Mouse (Mus musculus) liver (tissue): Measurements from ENCODE around the gene Gm5134.
A peak's percentile ranks its signal among the peaks of the same experiment; 100 is the strongest.
"Not testable (repeated sequence)": the region's sequence is repeated elsewhere in the genome, so short reads cannot be mapped to it uniquely, and the experiment has no call there.

Source experiments
- DNase-seq: peaks from one replicate; pipeline ENCODE4 v3.0.0-alpha.2; 2020; ENCODE audit warnings: mixed read lengths

The Gm5134 gene

DNA sequence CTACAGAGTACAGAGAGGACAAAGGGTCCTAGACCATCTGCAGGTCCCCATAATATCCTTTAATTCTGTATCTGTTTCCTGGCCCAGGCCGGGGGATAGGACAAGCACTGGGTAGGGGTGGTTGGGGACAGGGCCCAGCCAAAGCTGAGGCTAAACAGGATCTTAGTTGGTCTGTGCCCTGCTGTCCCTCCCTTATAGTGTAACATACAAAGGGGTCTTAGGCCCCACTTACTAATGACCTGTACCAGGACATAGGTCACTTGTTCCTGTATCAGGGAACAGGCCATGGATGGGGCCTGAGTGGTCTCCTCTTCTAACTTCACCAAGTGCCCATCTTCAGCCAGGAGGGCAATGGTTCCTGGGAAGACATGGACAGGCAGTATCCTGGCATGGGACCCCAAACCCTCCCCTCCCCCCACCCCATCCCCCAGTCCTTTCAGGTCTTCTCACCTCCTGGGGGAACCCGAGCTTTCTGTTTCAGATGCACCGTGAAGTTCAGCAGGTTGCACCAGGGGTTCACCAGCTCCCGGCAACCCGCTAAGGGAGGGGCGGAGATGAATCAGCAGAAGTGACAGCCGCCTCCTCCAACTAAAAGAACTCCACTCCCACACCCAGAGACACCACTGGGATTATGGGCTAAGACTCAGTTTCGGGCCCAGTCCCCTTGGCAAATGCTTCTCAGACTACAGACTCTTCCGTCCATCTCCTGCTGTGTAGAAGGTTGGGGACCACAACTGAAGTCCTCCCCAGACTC lies 14.7 kb upstream of the Gm5134 start:
- DNase-seq = peak; percentile 90

DNA sequence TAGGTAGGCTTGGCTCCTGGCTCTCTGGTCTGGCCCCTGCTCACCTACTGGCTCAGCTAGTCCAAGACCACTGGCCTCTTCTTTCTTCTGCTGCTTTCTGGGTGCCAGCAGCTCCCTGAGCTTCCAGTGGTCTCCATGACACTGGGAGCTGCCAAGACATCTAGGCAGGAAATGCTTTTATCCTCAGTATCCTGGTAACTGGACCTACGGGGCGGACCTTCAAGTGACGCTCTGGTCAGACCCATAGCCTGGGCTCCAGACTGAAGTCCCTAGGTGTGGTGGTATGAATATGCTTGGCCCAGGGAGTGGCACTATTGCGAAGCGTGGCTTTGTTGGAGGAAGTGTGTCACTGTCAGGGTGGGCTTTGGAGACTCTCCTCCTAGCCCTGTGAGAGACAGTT lies 13.8 kb upstream of the Gm5134 start, which contains the start of gene Gm867:
Gene Gm867, minus strand, starts transcription at position 153 of the 400 bp plus-strand sequence.
- DNase-seq = no peak

DNA sequence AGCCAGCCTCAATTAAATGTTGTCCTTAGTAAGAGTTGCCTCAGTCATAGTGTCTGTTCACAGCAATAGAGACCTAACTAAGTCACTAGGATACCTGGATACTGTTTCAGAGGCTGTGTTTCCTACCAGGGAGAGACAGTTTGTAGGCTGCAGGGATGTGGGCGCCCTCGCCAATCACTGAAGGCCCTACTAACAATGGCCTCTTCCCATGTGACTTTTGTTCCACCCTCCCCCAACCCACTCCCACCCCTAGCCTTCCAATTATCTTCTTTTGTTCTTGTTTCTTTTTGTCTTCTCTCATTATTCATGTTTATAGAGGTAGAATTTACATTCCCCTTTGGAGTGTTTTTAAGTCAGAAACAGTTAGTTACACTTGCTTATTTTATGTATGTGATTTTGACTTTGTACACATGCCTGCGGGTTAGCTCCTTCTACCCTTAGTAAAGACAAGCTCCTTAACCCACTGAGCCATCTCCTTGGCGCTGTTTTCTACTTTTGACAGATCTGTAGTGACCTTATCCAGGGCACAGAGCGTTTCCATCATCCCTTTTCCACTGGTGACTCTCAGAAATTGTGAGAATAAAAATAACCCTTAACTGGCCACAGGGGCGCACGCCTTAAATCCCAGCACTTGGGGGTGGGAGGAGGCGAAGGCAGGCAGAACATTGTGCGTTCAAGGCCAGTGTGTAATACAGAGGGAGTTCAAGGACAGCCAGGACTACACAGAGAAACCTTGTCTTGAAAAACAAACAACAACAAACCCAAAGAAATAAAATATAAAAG lies 13.1 kb upstream of the Gm5134 start:
- no peak for DNase-seq

DNA sequence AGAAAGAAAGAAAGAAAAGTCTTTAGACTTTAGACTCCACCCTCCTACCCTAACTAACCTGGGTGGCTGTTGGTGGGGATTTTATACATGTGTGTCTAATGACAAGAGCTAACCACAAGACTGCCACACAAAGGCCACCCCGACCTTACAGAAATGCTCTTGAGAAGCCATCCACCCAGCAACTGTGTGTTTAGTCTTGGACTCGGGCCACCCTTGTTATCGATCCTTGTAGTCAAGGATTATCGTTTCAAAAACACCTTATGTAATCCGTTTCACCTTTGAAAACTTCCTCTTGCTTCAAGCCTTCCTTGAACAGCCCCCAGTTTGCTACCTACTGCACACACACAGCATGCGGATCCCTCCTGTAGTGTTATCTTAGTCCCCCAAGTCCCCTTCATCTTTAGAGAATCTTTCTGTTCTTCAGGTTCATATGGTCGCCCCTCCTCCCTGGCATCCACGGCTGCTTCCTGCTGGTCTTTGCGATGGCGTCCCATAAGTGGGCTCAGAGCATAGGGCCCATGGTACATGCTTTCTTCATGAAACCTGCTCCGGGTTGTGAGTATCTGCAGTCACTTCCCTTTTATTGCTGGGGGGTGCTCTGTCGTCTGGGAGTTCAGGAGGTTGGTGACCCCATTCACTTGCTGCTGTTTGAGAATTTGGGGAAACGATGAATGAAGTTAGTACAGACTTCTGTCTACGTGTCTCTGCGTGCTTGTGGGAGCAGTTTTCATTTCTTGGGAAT lies 11.4 kb upstream of the Gm5134 start, which contains the start of gene Vpreb3:
Gene Vpreb3, plus strand, starts transcription at position 322 of the 742 bp plus-strand sequence.
- DNase-seq = no peak

DNA sequence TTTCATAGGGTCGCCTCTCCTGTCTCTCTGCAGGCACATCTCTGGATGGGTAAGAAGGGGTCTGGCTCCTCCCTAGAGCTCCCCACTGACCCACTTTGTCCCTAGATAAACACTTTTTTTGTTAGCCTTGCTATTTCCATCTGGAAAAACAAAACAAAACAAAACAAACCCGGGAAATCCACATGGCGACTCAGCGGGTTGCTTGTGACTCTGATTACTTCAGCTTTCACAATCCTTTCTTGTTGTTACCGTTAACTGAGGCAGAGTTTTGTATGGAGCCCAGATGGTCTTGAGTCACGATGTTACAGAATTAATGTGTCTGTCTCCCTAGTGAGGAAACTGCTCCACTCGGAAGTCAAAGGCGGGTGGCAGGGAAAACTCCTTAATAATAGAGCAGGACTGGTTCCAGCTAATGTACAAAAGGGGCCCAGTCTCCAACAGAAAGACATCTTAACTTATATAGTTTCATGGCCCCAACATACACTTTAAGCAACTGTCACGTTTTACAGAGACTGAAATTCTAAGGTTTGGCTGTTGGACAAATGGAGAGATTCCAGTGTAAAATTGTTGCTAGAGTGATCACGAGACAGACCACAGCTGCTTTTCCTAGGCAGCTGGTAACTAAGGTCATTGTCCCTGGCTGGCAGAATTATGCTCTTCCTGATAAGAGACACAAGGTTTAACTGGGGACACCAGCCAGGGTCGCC lies 10.1 kb upstream of the Gm5134 start:
- no peak for DNase-seq

DNA sequence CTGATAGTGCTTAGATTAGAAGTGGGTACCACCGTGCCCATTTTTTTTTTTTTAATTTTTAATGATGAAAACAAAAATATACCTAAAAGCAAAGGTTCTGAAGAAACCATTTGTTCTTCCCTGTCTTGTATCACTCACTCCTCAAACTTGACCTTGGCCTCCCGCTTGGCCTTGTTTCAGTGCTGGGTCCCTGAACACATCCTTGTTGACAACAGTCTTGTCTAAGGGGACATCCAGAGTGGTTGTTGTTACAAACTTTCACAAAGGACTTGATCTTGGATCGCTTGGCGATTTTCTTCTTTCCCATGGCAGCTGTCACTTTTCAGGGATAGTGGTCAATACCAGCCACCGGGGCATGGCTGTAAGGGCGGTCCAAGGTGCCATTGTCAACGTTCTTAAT lies 9.1 kb upstream of the Gm5134 start:
- no peak for DNase-seq

DNA sequence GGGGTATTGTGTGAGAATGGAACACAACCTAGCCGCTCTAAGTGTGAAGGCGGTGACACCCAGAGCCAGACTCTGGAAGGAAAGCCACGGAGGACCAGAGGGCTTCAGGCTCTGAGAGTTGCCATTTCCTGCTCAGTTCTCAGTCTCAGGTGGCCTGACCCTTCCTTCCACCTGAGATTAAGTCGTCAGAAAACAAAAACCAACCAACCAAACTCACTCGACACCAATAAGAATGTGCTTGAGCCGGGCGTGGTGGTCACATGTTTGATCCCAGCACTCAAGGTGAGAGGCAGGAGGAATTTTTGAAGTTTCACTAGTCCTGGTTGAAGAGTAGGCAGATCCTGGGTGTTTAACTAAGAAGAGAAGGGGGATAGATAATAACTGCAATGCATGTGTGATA lies 8.4 kb upstream of the Gm5134 start:
- no peak for DNase-seq

DNA sequence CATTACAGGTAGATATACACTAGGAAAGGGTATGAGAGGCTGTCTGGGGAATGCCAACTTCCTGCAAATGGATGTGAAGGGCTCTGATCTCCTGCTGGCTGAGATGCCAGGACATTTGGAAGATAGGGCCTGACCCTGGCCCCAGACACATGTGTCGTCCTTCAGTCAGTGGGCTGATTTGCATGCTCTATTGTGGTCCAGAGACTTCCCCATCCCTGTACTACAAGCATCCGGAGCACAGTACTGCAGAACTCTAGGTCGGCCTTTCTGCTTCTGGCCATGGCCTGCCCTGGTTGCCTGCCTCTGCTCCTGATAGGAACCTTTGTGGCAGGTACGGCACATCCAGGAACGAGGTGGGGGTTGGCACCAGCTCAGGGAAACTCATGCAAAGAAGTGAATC lies 6.2 kb upstream of the Gm5134 start:
- DNase-seq = no peak

DNA sequence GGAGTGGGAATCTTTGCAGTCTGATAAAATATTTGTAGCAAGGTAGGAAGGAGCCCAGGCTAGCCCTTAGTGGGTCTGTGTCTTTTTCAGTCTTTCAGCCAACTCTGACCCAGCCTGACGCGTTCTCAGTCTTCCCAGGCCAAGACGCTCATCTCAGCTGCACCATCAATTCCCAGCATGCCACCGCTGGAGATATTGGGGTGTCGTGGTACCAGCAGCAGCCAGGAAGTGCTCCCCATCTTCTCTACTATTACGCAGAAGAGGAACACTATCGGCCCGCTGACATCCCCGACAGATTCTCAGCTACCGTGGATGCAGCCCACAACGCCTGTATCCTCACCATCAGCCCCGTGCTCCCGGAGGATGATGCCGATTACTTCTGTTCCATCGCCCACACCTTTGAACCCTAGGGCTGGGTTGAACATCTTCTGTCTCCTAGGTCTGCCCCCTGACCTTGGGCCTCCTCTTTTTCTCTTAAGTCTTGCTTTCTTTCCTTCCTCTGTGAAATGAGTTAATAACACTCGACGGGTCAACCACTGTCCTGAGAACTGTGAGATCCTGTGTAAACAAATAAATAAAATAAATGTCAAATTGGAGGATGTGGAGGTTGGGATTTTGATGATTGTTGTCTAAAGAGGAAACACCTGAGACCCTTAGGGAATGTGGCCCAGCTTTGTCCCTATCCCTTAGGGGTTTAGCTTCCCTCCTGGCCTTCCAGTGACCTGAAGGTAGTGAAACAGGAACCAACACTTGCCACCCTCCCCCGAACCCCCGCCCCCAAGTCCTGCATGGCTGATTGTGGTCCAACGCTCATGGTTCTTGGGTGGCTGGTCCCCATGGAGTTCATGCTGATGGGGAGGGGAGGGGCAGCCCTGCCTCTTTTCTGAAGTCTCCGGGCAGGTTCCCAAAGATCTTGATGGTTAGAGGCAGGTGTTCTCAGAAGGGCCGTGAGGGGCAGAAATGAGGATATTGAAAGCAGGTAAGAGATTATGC lies 5.0 kb upstream of the Gm5134 start:
- no peak for DNase-seq

DNA sequence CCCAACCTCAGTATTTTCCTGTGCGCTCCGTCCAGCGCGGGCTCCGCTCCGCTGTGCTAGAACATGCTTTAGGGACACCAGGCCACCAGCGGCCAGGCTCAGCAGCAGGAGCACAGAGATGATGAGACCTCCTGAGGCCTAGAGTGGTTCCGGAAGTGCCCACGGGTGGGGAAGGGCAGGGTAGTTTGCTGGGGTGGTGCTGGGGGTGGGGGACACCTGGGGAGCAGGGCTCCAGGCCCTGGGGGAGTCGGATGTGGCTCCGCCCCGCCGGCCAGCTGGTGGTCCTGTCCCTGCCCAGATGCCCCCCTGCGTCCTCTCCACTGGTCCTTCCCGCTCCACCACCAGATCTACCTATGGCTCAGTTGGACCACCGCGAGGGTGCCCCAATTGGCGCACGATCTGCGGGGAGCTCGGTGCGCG lies 3.5 kb upstream of the Gm5134 start:
- peak; percentile 45 for DNase-seq

DNA sequence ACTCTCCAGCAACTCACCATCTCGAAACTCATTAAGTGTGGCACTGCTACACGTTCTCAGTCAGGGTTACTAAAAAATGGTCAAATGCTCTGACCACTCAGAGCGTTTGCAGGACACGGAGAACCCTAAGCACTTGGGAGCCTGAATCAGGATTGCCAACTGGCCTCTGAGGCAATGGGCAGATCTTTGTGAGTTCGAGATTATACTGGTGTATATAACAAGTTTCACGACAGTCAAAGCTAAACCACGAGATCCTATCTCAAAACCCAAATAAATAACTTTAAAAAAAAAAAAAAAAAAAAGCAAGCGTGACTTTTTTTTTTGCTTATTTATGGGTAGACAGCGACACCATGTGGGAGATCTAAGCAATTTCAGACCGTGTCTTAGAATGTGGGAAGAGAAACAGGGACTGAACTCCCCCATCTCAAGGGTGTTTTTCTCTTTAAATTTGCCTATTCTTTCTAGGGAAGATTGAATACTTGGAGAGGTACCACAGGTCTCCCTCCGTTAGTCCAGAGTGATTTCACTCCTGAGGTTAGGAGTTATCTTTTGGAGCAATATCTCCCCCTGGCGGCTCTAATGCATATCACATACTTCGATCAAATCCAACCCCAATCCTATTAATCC lies 2.8 kb upstream of the Gm5134 start:
- peak; percentile 63 for DNase-seq

DNA sequence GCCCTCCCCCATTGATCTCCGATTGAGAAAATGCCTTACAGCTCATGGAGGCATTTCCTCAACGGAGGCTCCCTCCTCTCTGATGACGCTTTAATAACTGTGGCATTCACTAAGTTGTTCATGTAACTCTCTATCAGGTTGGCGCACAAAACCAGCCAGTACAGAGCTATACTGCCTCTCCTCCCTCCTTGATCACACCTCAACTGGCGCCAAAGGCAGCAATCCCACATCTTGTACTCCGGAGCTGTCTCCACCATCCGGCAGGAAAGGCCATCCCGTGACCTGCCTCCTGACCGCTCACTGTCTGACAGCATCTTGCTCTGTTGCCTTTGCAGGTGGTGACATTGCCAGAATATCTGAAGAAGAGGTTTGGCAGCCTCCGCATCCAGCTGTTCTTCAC lies 19.5 kb downstream of the Gm5134 start:
- no peak for DNase-seq

DNA sequence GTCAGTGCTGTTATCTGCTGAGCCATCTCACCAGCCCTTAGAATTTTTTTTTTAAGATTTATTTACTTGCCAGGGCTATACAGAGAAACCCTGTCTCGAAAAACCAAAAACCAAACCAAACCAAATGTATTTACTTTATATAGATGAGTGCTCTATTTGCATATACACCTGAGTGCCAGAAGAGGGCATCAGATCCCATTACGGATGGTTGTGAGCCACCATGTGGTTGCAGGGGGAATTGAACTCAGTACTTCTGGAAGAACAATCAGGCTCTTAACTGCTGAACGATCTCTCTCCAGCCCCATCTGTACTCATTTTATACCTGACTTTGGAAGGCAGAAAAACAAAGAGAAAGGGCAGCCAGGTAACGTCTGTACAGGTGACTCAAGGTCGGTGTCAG lies 20.9 kb downstream of the Gm5134 start:
- no peak for DNase-seq

DNA sequence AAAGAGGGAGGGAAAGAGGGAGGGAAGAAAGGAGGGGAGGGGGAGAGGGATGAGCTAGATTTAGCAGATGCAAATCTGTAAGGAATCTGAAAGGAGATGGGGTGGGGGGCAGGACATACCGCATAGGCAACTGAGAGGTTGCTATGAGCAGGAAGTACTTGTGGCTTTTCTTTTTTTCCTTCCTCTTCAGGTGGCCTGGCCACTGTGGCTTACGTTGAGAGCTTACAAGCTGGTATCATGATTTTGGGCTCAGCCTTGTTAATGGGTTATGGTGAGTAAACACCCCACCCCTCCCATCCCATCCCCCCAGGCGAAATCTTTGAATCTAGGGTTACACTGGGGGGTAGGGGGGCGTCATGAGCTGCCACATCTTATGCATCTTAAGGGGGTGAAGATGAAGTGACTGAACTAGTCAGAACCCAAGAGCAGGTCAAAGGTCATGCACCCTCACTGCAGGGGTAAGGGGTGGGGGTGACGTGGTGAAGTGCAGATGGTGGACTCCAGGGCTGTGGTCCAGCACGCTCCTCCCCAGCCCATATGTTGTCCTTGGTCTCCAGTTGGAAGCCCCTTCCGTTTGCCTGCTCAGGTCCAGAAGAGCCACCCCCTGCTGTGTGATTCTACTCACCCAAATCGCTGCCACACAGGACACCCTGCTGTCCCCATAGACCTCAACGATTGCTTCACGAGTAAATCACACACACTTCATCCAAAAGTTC lies 24.0 kb downstream of the Gm5134 start:
- DNase-seq = no peak

DNA sequence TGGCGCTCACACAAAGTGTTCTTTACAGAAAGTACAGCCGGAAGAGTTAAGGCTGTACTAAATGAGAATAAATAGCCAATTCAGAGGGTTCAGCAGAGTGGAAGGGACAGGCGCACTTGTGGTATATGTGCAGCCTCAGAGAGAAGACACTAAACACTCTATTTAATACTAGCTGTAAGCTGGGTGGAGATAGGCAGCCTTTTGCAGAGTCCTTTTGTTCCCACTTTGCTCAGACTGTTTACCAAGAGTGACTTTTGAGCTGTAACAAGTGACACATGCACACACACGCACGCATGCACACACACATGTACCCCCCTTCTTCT lies 24.5 kb downstream of the Gm5134 start:
- no peak for DNase-seq

DNA sequence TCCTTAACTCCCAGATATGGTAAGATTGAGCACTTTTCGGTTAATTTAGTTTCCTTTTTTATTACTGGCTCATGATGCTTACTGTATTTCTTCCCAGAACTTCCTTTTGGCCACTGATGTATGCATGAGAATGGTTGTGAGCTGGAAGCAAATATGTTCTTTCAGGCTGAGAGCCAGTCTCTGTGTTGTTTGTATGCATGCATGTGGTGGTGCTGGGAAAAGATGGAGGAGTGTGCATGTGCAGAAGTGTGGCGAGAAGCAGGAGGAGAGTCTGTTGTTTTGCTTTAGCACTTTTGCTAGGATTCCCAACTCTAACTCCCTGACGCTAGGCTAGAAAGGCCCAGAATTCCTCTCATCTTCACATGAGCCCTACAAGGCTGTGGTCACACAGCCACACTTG lies 25.1 kb downstream of the Gm5134 start:
- no peak for DNase-seq

DNA sequence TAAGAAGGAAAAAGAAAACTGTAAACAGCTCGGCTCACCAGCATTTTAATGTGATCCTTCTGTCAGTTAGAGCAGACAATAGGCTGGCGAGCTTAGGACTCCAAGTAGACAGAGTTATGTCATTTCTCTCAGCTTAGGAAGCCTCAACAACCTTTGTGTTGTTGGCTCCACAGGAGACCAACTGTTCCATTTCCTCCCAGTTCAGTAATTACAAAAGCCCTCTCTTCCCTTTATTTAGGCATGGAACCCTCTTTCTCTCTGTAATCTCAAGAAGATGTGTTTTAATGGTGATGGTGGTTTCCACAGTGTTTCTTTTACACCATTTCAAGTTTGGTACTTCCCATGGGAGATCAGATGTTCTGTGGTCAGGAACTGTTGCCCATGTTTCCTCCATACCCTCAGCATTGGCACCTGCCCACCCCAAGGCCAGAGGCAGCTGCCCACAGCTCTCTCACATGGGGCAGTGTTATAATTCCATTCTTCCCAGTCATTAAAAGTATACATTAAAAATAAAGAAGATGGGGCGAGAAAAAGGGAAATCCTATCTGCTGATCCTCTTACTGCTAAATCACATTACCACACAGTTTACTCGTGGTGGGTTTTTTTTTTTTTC lies 36.2 kb downstream of the Gm5134 start:
- no peak for DNase-seq

DNA sequence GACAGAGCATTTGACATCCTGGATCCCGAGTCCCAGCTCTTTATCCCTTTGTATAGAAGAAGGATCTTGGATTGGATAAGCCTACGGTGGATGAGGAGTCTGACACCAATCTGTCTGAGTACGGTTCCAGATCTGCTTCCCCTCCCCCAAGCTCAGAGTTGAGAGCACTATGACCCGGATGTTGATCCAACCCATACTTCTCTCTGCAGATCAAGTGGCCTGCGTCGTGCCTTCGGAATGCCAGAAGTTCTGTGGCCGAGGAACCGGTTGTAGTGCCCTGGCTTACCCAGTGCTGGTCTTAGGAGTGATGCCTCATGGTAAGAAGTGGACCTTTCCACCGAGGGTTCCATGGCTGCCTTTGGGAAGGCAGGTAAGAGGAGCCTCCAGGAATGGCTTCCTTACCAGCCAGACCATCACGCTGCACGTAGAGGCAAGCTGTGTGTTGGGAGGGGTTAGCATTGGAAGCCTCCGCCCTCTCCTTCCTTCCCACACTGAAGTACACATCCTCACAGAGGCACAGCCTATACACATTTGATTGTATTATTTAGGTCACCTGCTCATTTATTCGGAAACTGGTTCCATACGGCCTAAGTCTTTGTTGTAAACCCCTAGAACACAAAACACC lies 39.4 kb downstream of the Gm5134 start:
- no peak for DNase-seq

DNA sequence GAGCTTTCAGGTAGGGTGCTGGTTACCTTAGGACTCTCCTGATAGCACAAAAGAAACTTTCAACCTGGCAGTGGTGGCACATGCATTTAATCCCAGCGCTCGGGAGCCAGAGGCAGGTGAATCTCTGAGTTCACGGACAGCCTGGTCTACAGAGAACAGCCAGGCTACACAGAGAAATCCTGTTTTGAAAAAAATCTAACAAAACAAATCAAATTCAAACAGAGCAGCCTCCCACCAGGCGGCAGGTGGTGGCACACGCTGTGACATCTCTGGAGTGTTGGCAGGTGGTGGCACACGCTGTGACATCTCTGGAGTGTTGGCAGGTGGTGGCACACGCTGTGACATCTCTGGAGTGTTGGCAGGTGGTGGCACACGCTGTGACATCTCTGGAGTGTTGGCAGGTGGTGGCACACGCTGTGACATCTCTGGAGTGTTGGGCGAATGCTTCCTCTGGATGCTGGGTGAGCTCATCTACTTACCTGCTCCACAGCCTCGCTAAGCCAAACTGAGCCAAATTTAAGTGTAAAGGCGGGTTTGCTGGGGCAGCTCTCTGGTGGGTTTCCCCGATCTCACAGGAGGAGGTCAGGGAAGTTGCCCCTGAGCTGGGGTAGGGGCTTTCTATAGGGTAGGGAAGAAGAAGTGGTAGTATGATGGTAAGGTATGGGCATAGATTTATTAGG lies 40.4 kb downstream of the Gm5134 start:
- not testable (repeated sequence) for DNase-seq
